Mouse (Mus musculus): ENCODE data around the gene Lxn. TPM values are rescaled to one million over a fixed set of nuclear protein-coding genes. Genes with fewer than 3 reads are reported as not detected.

Lxn gene
- total and polyA plus RNA-seq, 3 experiments: 30.6 to 92.3 (median 44.2) TPM

DNA sequence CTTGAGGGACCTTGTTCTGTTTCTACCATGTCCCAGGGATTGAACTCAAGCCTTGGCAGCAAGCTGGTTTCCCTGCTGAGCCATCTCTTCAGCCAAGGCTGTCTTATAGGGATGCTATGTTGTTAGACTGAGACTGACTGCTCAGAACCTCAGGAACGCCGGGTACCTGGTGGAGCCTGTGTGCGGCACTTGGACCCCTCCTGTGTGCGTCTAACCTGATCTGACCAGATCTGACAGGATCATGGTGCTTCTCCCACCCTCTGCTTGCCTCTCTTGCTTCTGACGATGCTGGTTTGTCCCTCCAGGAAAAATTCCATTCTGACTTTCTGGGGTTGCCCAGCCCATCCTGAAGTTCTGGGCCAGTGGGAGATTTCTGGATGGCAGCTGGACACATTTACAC is 2.9 kb upstream of the Lxn start:
- no peak for TF ChIP-seq POLR2AphosphoS5 (IDR thresholded peaks at IDR 0.05; ENCODE audit: insufficient replicate concordance, low read depth, low read length)
- no peak for TF ChIP-seq TAL1 (conservative IDR thresholded peaks at IDR 0.05; ENCODE audit: low read depth, low read length)
- no peak for TF ChIP-seq GATA1 (IDR thresholded peaks at IDR 0.05; ENCODE audit: borderline replicate concordance, low read length)
- no peak for TF ChIP-seq GATA2 (IDR thresholded peaks at IDR 0.05; ENCODE audit: borderline replicate concordance, low read depth, low read length)
- TF ChIP-seq CTCF (IDR thresholded peaks at IDR 0.05; ENCODE audit: low read depth, low read length): no peak
- ATAC-seq (ENCODE audit: extremely low read depth, insufficient number of reproducible peaks, low FRiP score, poor library complexity, severe bottlenecking): no peak
- H3K27me3 ChIP-seq (ENCODE audit: insufficient read depth, low read length): no peaks in the 10 kb centered on the region
- peaks cover 20% of the 10 kb centered on the region for H3K4me1 ChIP-seq (ENCODE audit: insufficient read depth, low read depth, low read length)
- no peaks in the 10 kb centered on the region for H3K9me3 ChIP-seq (replicated peaks)
- DNase-seq (ENCODE audit: low spot score): no peak
- H3K36me3 ChIP-seq (replicated peaks): peaks cover 66% of the 10 kb centered on the region
- no peak overlapping the region for H3K4me3 ChIP-seq (ENCODE audit: low read depth, low read length)

DNA sequence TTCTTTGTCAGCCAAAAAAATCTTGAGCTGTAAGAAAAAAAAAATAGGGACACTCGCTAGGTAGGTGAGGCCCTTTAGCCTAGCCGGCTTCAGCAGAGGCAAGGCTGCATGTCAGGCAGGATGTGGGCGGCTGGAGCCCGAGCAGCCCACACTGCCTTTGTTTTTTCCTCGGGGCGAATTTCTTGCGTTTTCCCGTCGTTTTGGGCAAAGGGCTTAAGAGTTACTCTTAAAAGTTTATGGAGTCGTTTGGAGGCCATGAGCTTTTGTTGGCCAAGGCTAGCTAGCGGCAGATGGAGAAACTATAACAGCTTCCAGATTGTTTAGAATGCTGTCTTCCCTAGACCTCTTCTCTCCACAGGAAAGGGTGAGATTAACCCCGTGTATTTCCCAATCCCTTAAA is 725 bp downstream of the Lxn start:
- no peaks in the 10 kb centered on the region for H3K27me3 ChIP-seq (ENCODE audit: insufficient read depth, low read length)
- H3K4me3 ChIP-seq (ENCODE audit: low read depth, low read length): peak overlapping the region; percentile 78
- TF ChIP-seq GATA1 (IDR thresholded peaks at IDR 0.05; ENCODE audit: borderline replicate concordance, low read length) (no peak), TAL1 (conservative IDR thresholded peaks at IDR 0.05; ENCODE audit: low read depth, low read length) (no peak), POLR2AphosphoS5 (IDR thresholded peaks at IDR 0.05; ENCODE audit: insufficient replicate concordance, low read depth, low read length) (no peak), CTCF (IDR thresholded peaks at IDR 0.05; ENCODE audit: low read depth, low read length) (no peak), GATA2 (IDR thresholded peaks at IDR 0.05; ENCODE audit: borderline replicate concordance, low read depth, low read length) (no peak)
- H3K9me3 ChIP-seq (replicated peaks): no peaks in the 10 kb centered on the region
- 0 out of 2 replicates have a peak, but pooled peaks have one; percentile 30 for ATAC-seq (ENCODE audit: extremely low read depth, insufficient number of reproducible peaks, low FRiP score, poor library complexity, severe bottlenecking)
- DNase-seq (ENCODE audit: low spot score): peak; percentile 5
- H3K36me3 ChIP-seq (replicated peaks): peaks cover 71% of the 10 kb centered on the region
- H3K4me1 ChIP-seq (ENCODE audit: insufficient read depth, low read depth, low read length): peaks cover 17% of the 10 kb centered on the region

DNA sequence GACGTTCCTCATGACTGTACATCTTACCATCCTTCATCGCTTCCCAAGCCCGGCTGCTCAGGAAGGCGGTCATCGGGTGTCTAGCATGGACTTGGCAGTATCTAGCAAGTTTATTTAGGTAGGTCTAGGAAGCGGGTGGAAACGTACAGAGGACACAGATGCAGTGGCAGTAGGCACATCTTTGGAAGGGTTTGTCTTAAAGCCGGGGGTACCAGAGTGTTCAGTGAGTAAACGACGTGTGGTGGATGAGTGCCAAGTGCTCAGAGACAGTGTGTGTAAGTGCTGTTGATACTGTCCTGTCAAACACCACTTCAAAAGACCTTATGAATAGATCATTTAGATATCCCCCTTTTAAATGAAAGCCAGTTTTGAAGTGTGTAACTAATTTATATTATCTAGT is 1.1 kb downstream of the Lxn start:
- TF ChIP-seq GATA1 (IDR thresholded peaks at IDR 0.05; ENCODE audit: borderline replicate concordance, low read length): no peak
- TF ChIP-seq CTCF (IDR thresholded peaks at IDR 0.05; ENCODE audit: low read depth, low read length): no peak
- no peak for ATAC-seq (ENCODE audit: extremely low read depth, insufficient number of reproducible peaks, low FRiP score, poor library complexity, severe bottlenecking)
- no peak overlapping the region; the same call in 1 of the 2 replicates for H3K4me3 ChIP-seq (ENCODE audit: low read depth, low read length)
- no peaks in the 10 kb centered on the region for H3K27me3 ChIP-seq (ENCODE audit: insufficient read depth, low read length)
- H3K9me3 ChIP-seq (replicated peaks): no peaks in the 10 kb centered on the region
- H3K36me3 ChIP-seq (replicated peaks): peaks cover 71% of the 10 kb centered on the region
- H3K4me1 ChIP-seq (ENCODE audit: insufficient read depth, low read depth, low read length): peaks cover 17% of the 10 kb centered on the region
- no peak for DNase-seq (ENCODE audit: low spot score)

DNA sequence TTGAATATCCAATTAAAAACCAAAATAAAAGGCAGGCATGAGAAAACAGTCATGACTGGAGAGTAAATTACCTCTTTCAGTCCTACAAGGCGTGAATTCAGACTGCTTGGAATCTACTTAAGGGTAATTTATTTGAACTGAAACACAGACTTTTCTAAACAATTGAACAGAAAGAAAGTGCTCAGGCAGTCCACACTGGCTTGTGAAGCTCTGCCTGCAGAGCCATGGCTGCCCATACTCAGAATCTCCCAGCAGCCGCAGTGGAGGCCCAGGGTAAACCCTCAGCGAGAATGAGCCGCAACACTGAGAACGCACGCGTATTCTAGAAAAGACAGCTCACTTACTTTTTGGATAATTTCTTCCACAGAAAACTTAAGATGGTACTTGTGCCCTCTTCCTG is 1.7 kb downstream of the Lxn start:
- Histone ChIP-seq H3K4me3 (ENCODE audit: low read depth, low read length) (no peak overlapping the region), H3K4me1 (ENCODE audit: insufficient read depth, low read depth, low read length) (peaks cover 17% of the 10 kb centered on the region), H3K36me3 (replicated peaks) (peaks cover 71% of the 10 kb centered on the region), H3K27me3 (ENCODE audit: insufficient read depth, low read length) (no peaks in the 10 kb centered on the region), H3K9me3 (replicated peaks) (no peaks in the 10 kb centered on the region)
- TF ChIP-seq GATA1 (IDR thresholded peaks at IDR 0.05; ENCODE audit: borderline replicate concordance, low read length) (no peak), GATA2 (IDR thresholded peaks at IDR 0.05; ENCODE audit: borderline replicate concordance, low read depth, low read length) (no peak), POLR2AphosphoS5 (IDR thresholded peaks at IDR 0.05; ENCODE audit: insufficient replicate concordance, low read depth, low read length) (no peak), TAL1 (conservative IDR thresholded peaks at IDR 0.05; ENCODE audit: low read depth, low read length) (no peak), CTCF (IDR thresholded peaks at IDR 0.05; ENCODE audit: low read depth, low read length) (no peak)
- no peak for ATAC-seq (ENCODE audit: extremely low read depth, insufficient number of reproducible peaks, low FRiP score, poor library complexity, severe bottlenecking)
- no peak for DNase-seq (ENCODE audit: low spot score)

DNA sequence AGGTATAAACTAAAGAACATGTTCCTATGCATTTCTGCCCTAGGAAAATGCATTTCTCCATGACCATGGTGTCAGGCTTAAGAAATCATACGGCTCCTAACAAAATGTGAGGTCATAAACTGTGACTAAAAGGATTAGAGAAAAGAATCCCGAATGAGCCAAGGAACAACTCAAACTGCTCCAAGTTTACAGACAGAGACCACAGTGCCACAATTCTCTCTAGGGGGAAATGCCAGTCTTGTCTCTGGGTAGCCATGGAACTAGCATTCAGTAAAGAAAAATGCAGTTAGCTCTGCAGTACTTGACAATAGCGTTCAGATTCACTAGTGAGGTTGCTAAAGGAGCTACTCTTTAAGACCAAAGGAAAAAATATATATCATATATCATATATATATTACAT is 3.8 kb downstream of the Lxn start:
- TF ChIP-seq GATA1 (IDR thresholded peaks at IDR 0.05; ENCODE audit: borderline replicate concordance, low read length) (no peak), POLR2AphosphoS5 (IDR thresholded peaks at IDR 0.05; ENCODE audit: insufficient replicate concordance, low read depth, low read length) (no peak), TAL1 (conservative IDR thresholded peaks at IDR 0.05; ENCODE audit: low read depth, low read length) (no peak), CTCF (IDR thresholded peaks at IDR 0.05; ENCODE audit: low read depth, low read length) (no peak), GATA2 (IDR thresholded peaks at IDR 0.05; ENCODE audit: borderline replicate concordance, low read depth, low read length) (no peak)
- no peaks in the 10 kb centered on the region for H3K27me3 ChIP-seq (ENCODE audit: insufficient read depth, low read length)
- H3K9me3 ChIP-seq (replicated peaks): no peaks in the 10 kb centered on the region
- ATAC-seq (ENCODE audit: extremely low read depth, insufficient number of reproducible peaks, low FRiP score, poor library complexity, severe bottlenecking): no peak
- no peak for DNase-seq (ENCODE audit: low spot score)
- peaks cover 17% of the 10 kb centered on the region for H3K4me1 ChIP-seq (ENCODE audit: insufficient read depth, low read depth, low read length)
- peaks cover 76% of the 10 kb centered on the region for H3K36me3 ChIP-seq (replicated peaks)
- H3K4me3 ChIP-seq (ENCODE audit: low read depth, low read length): no peak overlapping the region

DNA sequence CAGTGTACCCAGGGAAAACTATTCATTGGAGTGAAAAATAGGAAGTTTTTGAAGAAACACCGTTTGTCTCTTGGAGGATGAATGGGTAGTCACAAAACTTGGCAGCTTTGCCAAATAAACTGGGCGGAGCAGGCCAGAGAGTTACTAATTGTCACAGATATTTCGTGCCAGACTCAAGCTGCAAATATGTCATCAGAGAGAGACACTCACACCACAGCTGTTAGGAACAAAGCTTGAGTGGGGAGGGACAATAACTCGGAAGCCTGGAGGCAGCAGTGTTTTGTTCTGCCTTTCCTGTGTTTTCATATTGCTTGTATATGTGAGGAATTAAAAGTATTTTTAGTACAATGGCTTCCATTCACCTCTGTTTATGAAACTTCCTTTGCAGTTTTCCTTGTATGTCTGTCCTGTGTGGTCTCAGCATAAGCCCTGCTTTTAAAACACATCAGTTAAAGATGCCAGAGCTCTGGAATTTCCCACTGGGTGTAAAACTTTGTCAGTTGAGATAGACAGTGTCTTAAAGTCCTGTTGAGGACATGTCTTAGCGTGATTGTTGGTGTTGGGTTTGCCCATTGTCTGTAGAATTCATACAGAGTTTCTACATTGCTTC is 13.0 kb downstream of the Lxn start:
- H3K27me3 ChIP-seq (ENCODE audit: insufficient read depth, low read length): no peaks in the 10 kb centered on the region
- TF ChIP-seq POLR2AphosphoS5 (IDR thresholded peaks at IDR 0.05; ENCODE audit: insufficient replicate concordance, low read depth, low read length): no peak
- no peak for TF ChIP-seq CTCF (IDR thresholded peaks at IDR 0.05; ENCODE audit: low read depth, low read length)
- no peak for TF ChIP-seq GATA2 (IDR thresholded peaks at IDR 0.05; ENCODE audit: borderline replicate concordance, low read depth, low read length)
- no peak for TF ChIP-seq GATA1 (IDR thresholded peaks at IDR 0.05; ENCODE audit: borderline replicate concordance, low read length)
- TF ChIP-seq TAL1 (conservative IDR thresholded peaks at IDR 0.05; ENCODE audit: low read depth, low read length): no peak
- ATAC-seq (ENCODE audit: extremely low read depth, insufficient number of reproducible peaks, low FRiP score, poor library complexity, severe bottlenecking) (no peak), DNase-seq (ENCODE audit: low spot score) (no peak)
- no peak overlapping the region for H3K4me3 ChIP-seq (ENCODE audit: low read depth, low read length)
- peaks cover 92% of the 10 kb centered on the region for H3K36me3 ChIP-seq (replicated peaks)
- no peaks in the 10 kb centered on the region for H3K4me1 ChIP-seq (ENCODE audit: insufficient read depth, low read depth, low read length)
- H3K9me3 ChIP-seq (replicated peaks): no peaks in the 10 kb centered on the region
